Mouse (Mus musculus) liver, embryonic 14.5 days (tissue): Measurements from ENCODE around the gene Zfp644. TPM values are rescaled to one million over a fixed set of nuclear protein-coding genes. Genes with fewer than 3 reads are reported as not detected.
A peak's percentile ranks its signal among the peaks of the same experiment; 100 is the strongest.

ENCODE experiments used
- ATAC-seq: fragments of 200-750 bp; cut with Nextera tagmentation; 2 replicates; pipeline ENCODE4 v1.8.0; 2017; ENCODE audit warnings: moderate number of reproducible peaks, mild to moderate bottlenecking, moderate library complexity; ENCODE audit not compliant: insufficient read depth
- DNase-seq, 3 experiments: peaks; one replicate each; pipeline ENCODE4 v3.0.0-alpha.2; 2012 to 2013; ENCODE audit warnings: low read depth in 3 of 3, low spot score in 3 of 3
- H3K27ac ChIP-seq: fragments of 300-500 bp; sonication (generic); 2 replicates; pipeline ENCODE4 v1.5.1; 2014; ENCODE audit warnings: moderate library complexity, mild to moderate bottlenecking, control low read depth, inconsistent platforms
- H3K27me3 ChIP-seq: fragments of 300-500 bp; sonication (generic); 2 replicates; pipeline ENCODE4 v1.6.1; 2014; ENCODE audit warnings: mild to moderate bottlenecking, low read length, moderate library complexity; ENCODE audit not compliant: control insufficient read depth, insufficient read depth
- H3K36me3 ChIP-seq: fragments of 300-500 bp; sonication (generic); replicated peaks from 2 replicates; pipeline ENCODE4 v1.6.1; 2014; ENCODE audit warnings: low read depth; ENCODE audit not compliant: control insufficient read depth, insufficient read depth
- H3K4me1 ChIP-seq, 2 experiments: fragments of 200-500 bp in 1 of 2; fragments of 300-500 bp in 1 of 2; sonication (generic) in 1 of 2; replicated peaks; 2 replicates each; pipeline ENCODE4 v1.6.1; 2012 to 2014; ENCODE audit warnings: antibody characterized with exemption in 1 of 2, inconsistent platforms in 1 of 2, low read length in 1 of 2; ENCODE audit not compliant: control insufficient read depth in 2 of 2, insufficient read depth in 2 of 2
- H3K4me2 ChIP-seq: fragments of 300-500 bp; sonication (generic); 2 replicates; pipeline ENCODE4 v1.6.1; 2014; ENCODE audit warnings: low read depth, mild to moderate bottlenecking, control low read depth, moderate library complexity
- H3K4me3 ChIP-seq, 2 experiments: fragments of 200-500 bp in 1 of 2; fragments of 300-500 bp in 1 of 2; sonication (generic) in 1 of 2; 2 replicates each; pipeline ENCODE4 v1.5.1; 2012 to 2014; ENCODE audit warnings: low read depth in 2 of 2, low read length in 2 of 2, mild to moderate bottlenecking in 2 of 2, control low read depth in 1 of 2, inconsistent platforms in 1 of 2, moderate library complexity in 1 of 2; ENCODE audit not compliant: insufficient read depth in 1 of 2
- H3K9ac ChIP-seq: fragments of 300-500 bp; sonication (generic); replicated peaks from 2 replicates; pipeline ENCODE4 v1.6.1; 2014; ENCODE audit warnings: mild to moderate bottlenecking, control low read depth, moderate library complexity
- H3K9me3 ChIP-seq: fragments of 300-500 bp; sonication (generic); 2 replicates; pipeline ENCODE4 v1.6.1; 2016; ENCODE audit warnings: low read length, mixed read lengths; ENCODE audit not compliant: control insufficient read depth
- CTCF ChIP-seq: IDR thresholded peaks from 2 replicates; pipeline ENCODE4 v1.5.1; 2016; ENCODE audit warnings: antibody characterized with exemption, low read depth, control low read depth
- EP300 ChIP-seq: IDR thresholded peaks from 2 replicates; pipeline ENCODE4 v1.6.1; 2016; ENCODE audit warnings: antibody characterized with exemption, low read depth
- WGBS: fragments of 180-500 bp; shearing (Covaris S2); extraction: QIAGEN DNeasy Blood & Tissue Kit; methylation state at CpG from one replicate; pipeline ENCODE4 v1.1.7; 2014; ENCODE audit not compliant: insufficient replicate concordance; 5-methylcytosine and 5-hydroxymethylcytosine counted together
- polyA plus RNA-seq, 2 experiments: library from polyadenylated mRNA; depleted of rRNA in 1 of 2; stranded (reverse) in 1 of 2; unstranded in 1 of 2; fragments of >200 nt; fragmentation: Nextera tagmentation in 1 of 2; extraction: Ambion mirVana in 1 of 2; gene quantifications; 2 replicates each; pipeline versions ENCODE4 v1.2.1 to v1.2.3; 2012 to 2014

The Zfp644 gene
- polyA plus RNA-seq, 2 experiments: 11.0 to 19.4 TPM

- 18% methylated on average over 5 of the region's 5 CpGs for WGBS
- Histone ChIP-seq H3K4me1 (peaks cover 33 to 48% of the 10 kb centered on the region in 2 experiments), H3K9me3 (no peaks in the 10 kb centered on the region), H3K27me3 (no peaks in the 10 kb centered on the region), H3K4me2 (peak overlapping the region; percentile 57), H3K27ac (peak overlapping the region; percentile 79), H3K4me3 (peak overlapping the region in 1 of 2 experiments; percentile 4; a peak in 1 of 4 replicates), H3K9ac (peak overlapping the region; percentile 53), H3K36me3 (no peaks in the 10 kb centered on the region)
- DNase-seq: peak; percentile 68 to 73 (median 71)
- TF ChIP-seq CTCF (no peak), EP300 (peak; percentile 83)
- ATAC-seq: peak; percentile 76
Measured at GRCm38 (mm10) chr5:106705162-106705561, 8.1 kb upstream of the Zfp644 start.

DNA sequence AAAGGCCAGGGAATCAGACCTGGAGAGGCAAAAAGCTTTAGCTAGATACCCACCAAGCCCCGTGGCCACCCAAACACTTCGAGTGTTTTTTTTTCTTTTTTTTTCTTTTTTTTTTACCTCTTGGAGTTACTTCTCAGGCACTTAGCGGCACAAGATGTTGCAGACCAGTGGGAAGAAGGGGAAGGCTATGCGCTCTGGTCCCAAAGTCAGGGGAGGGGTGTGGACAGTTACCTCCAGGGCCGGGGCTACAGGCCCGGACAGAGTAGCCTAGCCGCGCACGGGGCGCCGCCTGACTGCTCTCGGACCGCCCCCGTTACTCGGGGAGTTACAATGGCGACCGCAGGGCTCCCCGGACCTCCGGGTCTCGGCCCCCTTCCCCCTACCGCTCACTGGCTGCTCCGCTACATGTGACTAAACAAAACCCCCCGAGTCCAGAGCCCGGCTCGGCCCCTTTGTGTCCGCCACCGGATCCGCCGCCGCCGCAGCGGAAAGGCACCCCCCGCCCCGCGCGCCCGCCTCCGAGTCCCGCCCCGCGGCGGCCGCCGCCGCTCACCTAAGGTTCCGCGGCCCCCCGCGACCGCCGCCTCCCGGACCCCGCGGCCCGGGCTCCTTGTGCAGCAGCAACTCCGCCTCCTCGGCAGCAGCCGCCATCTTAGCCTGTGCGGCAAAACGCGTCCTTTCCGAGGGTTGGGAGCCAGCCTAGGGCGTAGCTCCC is 1.2 kb downstream of the Zfp644 start:
- no peaks in the 10 kb centered on the region for H3K27me3 ChIP-seq
- H3K36me3 ChIP-seq: peaks cover 5% of the 10 kb centered on the region
- peak overlapping the region; percentile 68 for H3K27ac ChIP-seq
- no peaks in the 10 kb centered on the region for H3K9me3 ChIP-seq
- H3K4me1 ChIP-seq: peaks cover 14 to 26% of the 10 kb centered on the region in 2 experiments
- WGBS: under 1% methylated on average over 62 of the region's 63 CpGs
- ATAC-seq (peak; percentile 75), DNase-seq (peak in 2 of 3 experiments; percentile 31 to 39)
- TF ChIP-seq EP300 (no peak), CTCF (no peak)
- peak overlapping the region; percentile 87 for H3K4me2 ChIP-seq
- H3K4me3 ChIP-seq: peak overlapping the region; percentile 76 to 86
- H3K9ac ChIP-seq: peak overlapping the region; percentile 79

- H3K36me3 ChIP-seq: peaks cover 5% of the 10 kb centered on the region
- 44% methylated on average over 9 of the region's 9 CpGs for WGBS
- peak overlapping the region; percentile 79 for H3K9ac ChIP-seq
- peak overlapping the region; percentile 76 to 86 for H3K4me3 ChIP-seq
- ATAC-seq (no peak), DNase-seq (no peak)
- peak overlapping the region; percentile 87 for H3K4me2 ChIP-seq
- H3K4me1 ChIP-seq: peaks cover 14 to 22% of the 10 kb centered on the region in 2 experiments
- H3K9me3 ChIP-seq: no peaks in the 10 kb centered on the region
- no peaks in the 10 kb centered on the region for H3K27me3 ChIP-seq
- TF ChIP-seq CTCF: no peak
- no peak for TF ChIP-seq EP300
- peak overlapping the region; percentile 68 for H3K27ac ChIP-seq
Measured at GRCm38 (mm10) chr5:106695141-106695540, 1.9 kb downstream of the Zfp644 start.

GRCm38 (mm10) chr5:106694683-106695082 is 2.4 kb downstream of the Zfp644 start:
- no peak for ATAC-seq
- no peaks in the 10 kb centered on the region for H3K9me3 ChIP-seq
- H3K4me2 ChIP-seq: peak overlapping the region; percentile 87
- no peaks in the 10 kb centered on the region for H3K27me3 ChIP-seq
- 90% methylated on average over 1 of the region's 1 CpGs for WGBS
- peaks cover 5% of the 10 kb centered on the region for H3K36me3 ChIP-seq
- no peak for TF ChIP-seq CTCF
- peak overlapping the region in 1 of 2 experiments; percentile 86; a peak in 1 of 4 replicates for H3K4me3 ChIP-seq
- no peak for DNase-seq
- no peak overlapping the region for H3K27ac ChIP-seq
- no peak overlapping the region for H3K9ac ChIP-seq
- peaks cover 14 to 22% of the 10 kb centered on the region in 2 experiments for H3K4me1 ChIP-seq

- DNase-seq (no peak), ATAC-seq (no peak)
- no peak for TF ChIP-seq EP300
- peak; percentile 64 for TF ChIP-seq CTCF
- Histone ChIP-seq H3K27me3 (no peaks in the 10 kb centered on the region), H3K4me2 (no peak overlapping the region), H3K36me3 (peaks cover 5% of the 10 kb centered on the region), H3K4me3 (no peak overlapping the region), H3K9me3 (no peaks in the 10 kb centered on the region), H3K27ac (no peak overlapping the region), H3K9ac (no peak overlapping the region), H3K4me1 (peaks cover 14 to 22% of the 10 kb centered on the region in 2 experiments)
- 78% methylated on average over 4 of the region's 4 CpGs for WGBS
Measured at GRCm38 (mm10) chr5:106693034-106693433, 4.1 kb downstream of the Zfp644 start.
